Mouse (Mus musculus): ENCODE results near the gene Hmox2.
"Not testable (repeated sequence)": the region's sequence is repeated elsewhere in the genome, so short reads cannot be mapped to it uniquely, and the experiment has no call there.

Gene Hmox2

GRCm38 (mm10) chr16:4725266-4725665, 895 bp upstream of the Hmox2 start:
- DNase-seq (ENCODE audit: low spot score in 2 of 2) = no peak

GRCm38 (mm10) chr16:4726528-4727128, 467 bp downstream of the Hmox2 start:
- DNase-seq (ENCODE audit: low spot score in 2 of 2) = no peak

- DNase-seq (ENCODE audit: low spot score in 2 of 2) = no peak
These were observed 1.4 kb downstream of the Hmox2 start for GRCm38 (mm10) chr16:4727526-4727925.

- no peak for DNase-seq (ENCODE audit: low spot score in 2 of 2)
These were observed 1.8 kb downstream of the Hmox2 start for GRCm38 (mm10) chr16:4727963-4728362.

GRCm38 (mm10) chr16:4730776-4731358, 4.7 kb downstream of the Hmox2 start:
- DNase-seq (ENCODE audit: low spot score in 2 of 2) = no peak

GRCm38 (mm10) chr16:4736262-4736661, 10.1 kb downstream of the Hmox2 start:
- DNase-seq (ENCODE audit: low spot score in 2 of 2) = no peak

GRCm38 (mm10) chr16:4739994-4740393, 13.8 kb downstream of the Hmox2 start:
- DNase-seq (ENCODE audit: low spot score in 2 of 2) = no peak

GRCm38 (mm10) chr16:4742186-4742585, 16.0 kb downstream of the Hmox2 start:
- DNase-seq (ENCODE audit: low spot score in 2 of 2) = no peak

GRCm38 (mm10) chr16:4752155-4752554, 26.0 kb downstream of the Hmox2 start:
- no peak for DNase-seq (ENCODE audit: low spot score in 2 of 2)

GRCm38 (mm10) chr16:4754045-4754444, 27.9 kb downstream of the Hmox2 start:
- DNase-seq (ENCODE audit: low spot score in 2 of 2) = no peak

GRCm38 (mm10) chr16:4756660-4757335, 30.6 kb downstream of the Hmox2 start:
- DNase-seq (ENCODE audit: low spot score in 2 of 2) = not testable (repeated sequence)

- no peak for DNase-seq (ENCODE audit: low spot score in 2 of 2)
These were observed 36.3 kb downstream of the Hmox2 start for GRCm38 (mm10) chr16:4762437-4762836.

- DNase-seq (ENCODE audit: low spot score in 2 of 2) = no peak
These were observed 37.1 kb downstream of the Hmox2 start for GRCm38 (mm10) chr16:4763276-4763675.

- DNase-seq (ENCODE audit: low spot score in 2 of 2) = no peak
These were observed 39.7 kb downstream of the Hmox2 start for GRCm38 (mm10) chr16:4765852-4766251.

- DNase-seq (ENCODE audit: low spot score in 2 of 2) = no peak
These were observed 41.0 kb downstream of the Hmox2 start for GRCm38 (mm10) chr16:4767012-4767790.

- no peak for DNase-seq (ENCODE audit: low spot score in 2 of 2)
These were observed 42.6 kb downstream of the Hmox2 start for GRCm38 (mm10) chr16:4768719-4769118.

- no peak for DNase-seq (ENCODE audit: low spot score in 2 of 2)
These were observed 47.3 kb downstream of the Hmox2 start for GRCm38 (mm10) chr16:4773289-4773970.

- DNase-seq (ENCODE audit: low spot score in 2 of 2) = no peak
These were observed 51.2 kb downstream of the Hmox2 start for GRCm38 (mm10) chr16:4777171-4777904.

GRCm38 (mm10) chr16:4777905-4778609, 51.9 kb downstream of the Hmox2 start:
- DNase-seq (ENCODE audit: low spot score in 2 of 2) = no peak

- DNase-seq (ENCODE audit: low spot score in 2 of 2) = no peak
These were observed 52.8 kb downstream of the Hmox2 start for GRCm38 (mm10) chr16:4778940-4779339.

All from frontal cortex, postnatal 25 days (tissue).